Mouse (Mus musculus) stomach, postnatal 0 days (tissue): ENCODE measurements around the gene Nubpl.

Experiments used
- CTCF ChIP-seq: IDR thresholded peaks from 2 replicates; pipeline ENCODE4 v1.5.1; 2016; ENCODE audit warnings: antibody characterized with exemption, low read depth, mild to moderate bottlenecking, moderate library complexity
- EP300 ChIP-seq: optimal IDR thresholded peaks from 2 replicates; pipeline ENCODE3; 2016; ENCODE audit warnings: antibody characterized with exemption

DNA sequence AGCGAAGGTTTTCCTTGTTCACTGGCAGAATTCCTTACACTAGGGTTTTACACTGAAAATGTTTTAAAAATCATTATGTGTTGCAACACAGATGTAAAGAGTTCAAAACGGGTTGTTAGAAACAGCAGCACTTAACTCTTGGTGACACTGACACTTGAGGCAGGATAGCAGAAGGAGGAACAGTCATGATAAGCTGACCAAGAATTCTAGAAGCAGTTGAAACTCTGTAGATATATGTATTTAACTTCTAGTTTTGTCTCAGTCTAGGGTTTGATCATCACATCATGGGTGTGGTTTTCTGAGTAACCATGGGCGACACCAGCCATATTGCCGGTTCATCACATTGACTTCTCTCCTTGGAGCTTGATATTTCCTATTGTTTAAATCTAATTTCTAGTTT lies 127.4 kb downstream of the Nubpl start:
- TF ChIP-seq CTCF (no peak), EP300 (no peak)
